Mouse (Mus musculus) layer of hippocampus, adult 8-10 months (tissue): ENCODE results near the gene Nap1l5. TPM values are rescaled to one million over a fixed set of nuclear protein-coding genes. Genes with fewer than 3 reads are reported as not detected.

Source experiments
- DNase-seq, 2 experiments: peaks; one replicate each; pipeline ENCODE4 v3.0.0; 2022; ENCODE audit warnings: low spot score in 2 of 2
- total RNA-seq, 4 experiments: library from RNA; stranded (reverse); gene quantifications; 2 replicates each; pipeline ENCODE4 v1.2.4; 2022

Gene Nap1l5
- 100 to 1,000 TPM; 267 to 306 (median 287) TPM for total RNA-seq

DNA sequence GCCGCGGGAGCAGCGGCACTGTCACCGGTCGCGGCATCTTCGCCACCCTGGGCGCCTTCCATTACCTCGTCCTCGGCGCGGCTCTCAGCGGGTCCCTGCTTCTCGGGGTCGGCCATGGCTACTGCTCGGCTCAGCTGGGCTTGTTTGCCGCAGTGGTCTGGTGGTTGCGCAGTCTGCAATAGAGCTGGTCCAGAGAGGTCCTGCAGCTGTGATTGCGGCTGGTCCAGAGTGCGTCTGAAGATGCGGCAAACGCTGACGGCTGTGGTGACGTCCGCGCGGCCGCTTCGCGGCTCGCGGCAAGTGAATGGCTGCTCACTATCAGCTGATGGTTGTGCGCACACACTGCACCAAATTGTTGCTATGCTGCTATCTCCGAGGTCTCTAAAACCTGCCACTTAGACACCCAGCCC, at the start of gene Nap1l5:
TSS of gene Nap1l5 (minus strand) at position 225 of the 410 bp plus-strand sequence.
- peak; percentile 78 to 80 for DNase-seq

- no peak for DNase-seq
Observed at GRCm38 (mm10) chr6:58951128-58951992, 44.5 kb upstream of the Nap1l5 start.

DNA sequence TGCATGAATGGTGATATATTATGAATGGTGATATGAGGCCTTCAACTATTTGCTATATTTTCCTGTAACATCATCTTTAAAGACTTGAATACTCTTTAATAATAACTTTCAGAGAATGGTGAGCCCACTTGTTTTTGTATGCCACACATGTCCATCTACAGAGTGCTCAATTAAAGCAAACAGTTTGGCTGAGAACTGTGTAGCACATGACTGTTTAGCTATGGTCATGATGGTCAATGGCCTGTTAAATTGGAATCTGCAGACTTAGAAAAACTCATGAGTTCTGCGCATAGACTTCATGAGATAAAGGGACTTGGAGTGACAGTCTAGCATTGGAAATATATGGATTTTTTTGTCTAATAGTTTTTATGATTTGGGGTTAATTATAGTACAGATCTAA, 43.5 kb upstream of the Nap1l5 start:
- no peak for DNase-seq

DNA sequence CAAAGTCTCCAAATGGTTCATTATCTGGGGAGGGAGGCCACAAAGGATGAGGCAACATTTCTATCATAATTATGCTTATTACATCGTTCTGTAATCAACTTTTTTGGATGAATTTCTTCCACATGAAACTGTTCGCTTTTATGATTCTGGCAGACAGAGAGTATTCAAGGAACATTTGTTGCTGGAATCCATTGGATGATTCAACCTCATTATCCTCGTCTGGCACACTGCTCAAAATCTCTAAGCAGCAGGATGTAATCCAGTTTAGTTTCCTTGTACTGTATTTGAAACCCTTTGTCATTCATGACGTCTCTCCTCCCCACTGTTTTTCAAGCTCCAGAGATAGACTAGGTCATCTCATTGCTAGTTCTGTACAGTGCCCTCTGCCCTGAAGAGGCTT, 40.0 kb upstream of the Nap1l5 start:
- no peak for DNase-seq

GRCm38 (mm10) chr6:58946246-58946645, 39.4 kb upstream of the Nap1l5 start:
- DNase-seq = no peak

DNA sequence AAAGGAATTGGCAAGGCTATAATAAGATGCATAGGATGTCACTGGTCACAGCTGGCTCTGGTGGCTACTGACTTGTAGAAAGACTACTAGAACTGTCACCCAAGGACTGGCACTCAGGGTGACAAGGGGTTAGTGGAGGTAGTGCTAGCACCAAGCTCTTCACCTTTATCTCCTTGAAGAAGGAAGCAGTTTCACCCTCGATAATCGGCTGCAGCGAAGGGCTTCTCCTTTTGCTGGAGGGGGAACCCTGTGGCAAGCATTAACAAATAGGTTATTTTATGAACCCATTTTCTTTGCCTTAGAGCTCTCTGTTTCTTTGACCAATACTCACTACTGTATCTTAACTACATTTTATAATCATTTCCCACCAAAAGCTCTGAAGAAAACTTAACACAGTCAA, 37.1 kb upstream of the Nap1l5 start:
- DNase-seq = no peak

DNA sequence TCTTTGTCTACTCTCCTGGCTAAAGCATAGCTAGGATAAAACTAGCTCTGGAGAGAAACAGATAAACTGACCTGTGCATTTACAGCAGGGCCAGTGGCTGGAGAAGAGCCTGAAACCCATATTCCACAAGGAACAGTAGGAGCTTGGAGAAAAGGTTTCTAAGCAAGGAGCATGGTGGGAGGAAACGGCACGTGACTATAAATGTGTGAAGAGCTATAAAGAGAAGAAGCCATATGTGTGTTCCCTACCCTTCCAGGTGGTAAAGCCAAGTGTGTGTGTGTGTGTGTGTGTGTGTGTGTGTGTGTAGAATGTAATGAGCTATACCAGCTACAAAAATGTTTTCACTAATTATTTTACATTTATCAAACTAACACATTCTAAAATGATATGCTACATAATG, 35.4 kb upstream of the Nap1l5 start:
- DNase-seq = no peak

GRCm38 (mm10) chr6:58937726-58938125, 30.9 kb upstream of the Nap1l5 start:
- DNase-seq = no peak

- no peak for DNase-seq
Observed at GRCm38 (mm10) chr6:58934144-58934543, 27.3 kb upstream of the Nap1l5 start.

GRCm38 (mm10) chr6:58933189-58933913, 26.5 kb upstream of the Nap1l5 start:
- DNase-seq = peak; percentile 74 to 88

GRCm38 (mm10) chr6:58932515-58933188, 25.8 kb upstream of the Nap1l5 start:
- peak in 1 of 2 experiments; percentile 35 for DNase-seq

DNA sequence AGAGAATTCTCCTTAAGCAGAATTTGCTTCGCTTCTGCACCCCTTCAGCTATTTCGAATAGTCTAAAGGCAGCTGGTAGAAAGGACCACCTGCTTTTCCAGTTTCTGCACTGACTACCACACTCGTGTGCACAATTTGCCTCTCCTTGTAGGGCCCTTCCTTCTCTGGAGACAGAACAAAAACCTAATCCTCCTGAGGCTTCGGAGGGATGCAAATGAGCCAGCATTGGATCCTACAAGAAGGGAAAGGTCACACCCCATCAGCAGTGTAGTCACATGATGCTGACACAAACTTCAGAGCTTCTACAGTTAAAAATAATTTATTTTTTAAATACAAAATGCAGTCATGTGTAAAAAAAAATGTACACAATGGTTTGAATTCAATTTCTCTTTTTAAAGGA, 24.3 kb upstream of the Nap1l5 start:
- no peak for DNase-seq

DNA sequence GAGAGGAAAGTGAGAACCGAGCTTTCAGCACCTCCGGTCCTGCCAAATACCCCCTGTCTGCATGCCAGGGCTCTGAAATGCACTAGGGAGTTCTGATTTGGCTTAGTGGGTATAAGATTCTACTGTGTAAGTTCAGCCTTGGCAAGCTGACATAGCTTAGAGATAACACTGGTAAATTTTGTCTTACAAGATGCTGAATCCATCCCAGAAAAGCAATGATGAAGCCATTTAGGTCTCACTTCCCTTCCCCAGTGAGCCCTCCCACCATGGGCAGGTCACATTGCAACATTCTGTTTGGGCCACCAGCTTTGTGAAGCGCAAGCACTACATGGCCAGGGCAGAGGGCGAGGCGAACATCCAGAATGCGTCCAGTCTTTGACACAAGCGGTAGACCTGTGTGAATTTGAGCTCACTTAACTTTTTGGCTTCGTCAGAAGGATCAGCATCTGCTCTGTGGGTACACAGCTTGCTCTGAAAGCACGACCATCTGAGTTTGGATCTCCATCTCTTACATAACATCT, 23.1 kb upstream of the Nap1l5 start:
- peak in 1 of 2 experiments; percentile 35 for DNase-seq

DNA sequence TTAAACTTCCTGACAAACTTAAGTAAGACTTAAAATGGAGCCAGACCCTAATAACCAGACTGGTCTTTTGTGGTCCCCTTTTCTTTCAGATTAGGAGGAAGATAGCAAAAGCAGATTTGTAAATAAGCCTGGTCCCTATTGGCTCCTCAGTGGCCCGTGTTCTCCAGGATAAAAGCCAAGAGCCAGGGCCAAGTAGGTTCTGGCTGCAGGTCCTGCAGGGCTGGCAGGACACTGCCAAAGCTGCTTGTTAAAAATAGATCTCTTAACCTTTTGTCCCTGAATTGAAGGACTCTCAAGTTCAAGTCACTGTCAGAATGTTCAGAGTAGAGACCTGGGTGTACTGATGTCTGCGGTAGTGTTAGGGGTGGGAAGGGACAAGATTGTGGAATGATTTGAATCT, 21.0 kb upstream of the Nap1l5 start:
- DNase-seq = no peak

DNA sequence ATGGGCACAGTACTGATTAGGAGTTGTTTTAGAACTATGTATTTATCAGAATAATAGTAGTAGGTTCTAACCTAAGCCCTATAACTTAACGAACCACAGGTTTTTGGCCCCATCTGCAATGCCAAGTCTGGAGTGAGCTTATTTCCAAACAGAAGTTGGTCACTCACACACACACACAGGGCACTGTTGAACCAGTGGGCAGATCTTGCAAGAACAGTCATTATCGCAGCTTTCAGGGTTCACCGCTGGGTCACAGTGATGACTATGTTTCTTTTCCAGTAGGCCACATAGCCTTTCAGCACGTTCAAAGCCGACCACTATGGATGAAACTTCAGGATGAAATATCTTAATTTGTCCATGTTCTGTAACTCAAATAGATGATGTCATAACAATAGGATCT, 15.6 kb upstream of the Nap1l5 start:
- no peak for DNase-seq

GRCm38 (mm10) chr6:58921623-58922022, 14.7 kb upstream of the Nap1l5 start:
- no peak for DNase-seq

- no peak for DNase-seq
Observed at GRCm38 (mm10) chr6:58920735-58921134, 13.9 kb upstream of the Nap1l5 start.

DNA sequence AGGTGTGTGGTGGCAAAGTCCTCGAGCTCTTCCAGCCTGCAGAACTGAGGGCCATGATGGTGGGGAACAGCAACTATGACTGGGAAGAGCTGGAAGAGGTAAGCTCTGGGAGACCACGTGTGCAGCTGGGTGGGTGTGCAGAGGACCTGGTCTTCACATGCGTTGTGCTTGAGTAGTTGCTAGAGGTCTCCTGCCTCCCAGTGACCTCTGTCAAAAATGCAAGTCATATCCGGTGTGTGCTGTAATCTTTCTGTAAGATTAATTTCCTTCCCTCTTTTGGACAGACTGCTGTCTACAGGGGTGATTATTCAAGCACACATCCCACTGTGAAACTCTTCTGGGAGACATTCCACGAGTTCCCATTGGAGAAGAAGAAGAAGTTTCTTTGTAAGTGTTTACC, 9.6 kb upstream of the Nap1l5 start:
- DNase-seq = no peak

DNA sequence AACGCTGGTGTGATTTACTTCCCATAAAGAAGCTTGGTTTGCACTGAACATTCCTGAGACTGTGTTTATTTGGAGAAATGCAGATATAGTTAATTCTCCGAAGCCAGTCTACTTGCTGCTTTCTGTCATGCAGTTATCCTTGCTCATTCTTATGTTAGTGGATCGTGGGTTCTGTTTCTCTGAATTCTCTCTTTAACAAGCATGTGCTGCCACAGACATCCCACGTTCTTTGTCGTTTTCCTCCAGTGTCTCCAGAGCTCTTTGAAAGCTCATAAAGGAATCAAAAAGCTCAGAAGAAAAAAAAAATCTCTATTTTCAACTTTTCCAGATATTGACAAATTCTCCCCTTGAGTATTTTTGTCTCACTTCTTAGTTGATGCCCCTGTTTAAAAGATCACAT, 7.1 kb upstream of the Nap1l5 start:
- DNase-seq = no peak

DNA sequence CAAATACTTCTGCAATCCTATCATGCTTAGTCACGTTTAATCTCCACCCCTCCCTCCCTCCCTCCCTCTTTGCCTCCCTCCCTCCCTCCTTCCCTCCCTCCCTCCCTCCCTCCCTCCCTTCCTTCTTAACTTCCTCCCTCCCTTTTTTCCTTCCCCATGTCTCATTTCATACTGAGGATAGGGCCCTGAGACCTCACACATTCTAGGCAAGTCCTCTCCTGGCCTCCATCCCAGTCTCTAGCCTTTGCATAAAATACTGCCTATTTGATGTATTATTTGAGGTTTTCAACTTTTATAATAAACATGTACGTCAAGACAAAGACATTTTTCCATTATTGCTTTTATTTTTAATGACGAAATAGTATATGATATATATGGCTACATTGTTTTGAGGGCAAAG, 6.7 kb upstream of the Nap1l5 start:
- DNase-seq = no peak

DNA sequence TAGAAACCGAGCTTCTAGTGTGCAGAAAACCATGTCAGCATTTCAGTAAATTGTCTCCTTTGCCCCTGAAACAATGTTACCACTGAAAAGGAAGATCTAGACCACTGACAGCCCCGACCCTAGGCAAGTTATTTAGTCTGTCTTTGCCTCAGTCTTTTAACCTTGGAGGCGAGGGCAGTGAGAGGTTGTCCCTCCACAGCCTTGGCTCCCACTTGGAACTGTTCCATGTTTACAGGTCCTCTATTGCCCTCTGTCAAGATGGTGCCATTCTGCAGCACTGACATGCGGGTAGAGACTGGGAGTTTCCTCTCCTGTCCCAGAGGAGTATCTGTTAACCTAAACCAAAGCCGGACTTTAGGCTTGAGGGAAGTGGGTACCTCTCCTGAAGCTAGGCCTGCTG, 6.0 kb upstream of the Nap1l5 start:
- no peak for DNase-seq

GRCm38 (mm10) chr6:58907791-58908190, 915 bp upstream of the Nap1l5 start:
- no peak for DNase-seq
